Mouse (Mus musculus) lung, postnatal 0 days (tissue): ENCODE measurements at regions not wholly inside any gene's neighbourhood (a gene's known extent, or its start where the extent isn't known, plus 50 kb on each side); places are given as distances from the start of the nearest gene placed in this dataset.

Source experiments
- CTCF ChIP-seq: IDR thresholded peaks from 2 replicates; pipeline ENCODE4 v1.5.1; 2016; ENCODE audit warnings: antibody characterized with exemption, mild to moderate bottlenecking
- EP300 ChIP-seq: IDR thresholded peaks from 2 replicates; pipeline ENCODE4 v1.6.1; 2016; ENCODE audit warnings: antibody characterized with exemption, mild to moderate bottlenecking, control low read depth

GRCm38 (mm10) chr12:107687447-107687846, 199.0 kb downstream of the 3110018I06Rik start:
- TF ChIP-seq EP300 (no peak), CTCF (no peak)
